Mouse (Mus musculus): ENCODE results near the gene Hist1h4d.

Hist1h4d gene

GRCm38 (mm10) chr13:23593051-23593770 is 11.8 kb downstream of the Hist1h4d start:
- DNase-seq (ENCODE audit: extremely low spot score): no peak

GRCm38 (mm10) chr13:23595185-23595584 is 13.8 kb downstream of the Hist1h4d start:
- DNase-seq (ENCODE audit: extremely low spot score): no peak

- DNase-seq (ENCODE audit: extremely low spot score): no peak
Observed at GRCm38 (mm10) chr13:23595622-23596372, 14.4 kb downstream of the Hist1h4d start.

GRCm38 (mm10) chr13:23597957-23598356 is 16.6 kb downstream of the Hist1h4d start:
- peak; percentile 74 for DNase-seq (ENCODE audit: extremely low spot score)

GRCm38 (mm10) chr13:23603182-23603699 is 21.8 kb downstream of the Hist1h4d start:
- no peak for DNase-seq (ENCODE audit: extremely low spot score)

- DNase-seq (ENCODE audit: extremely low spot score): no peak
Observed at GRCm38 (mm10) chr13:23604452-23604851, 23.1 kb downstream of the Hist1h4d start.

- DNase-seq (ENCODE audit: extremely low spot score): no peak
Observed at GRCm38 (mm10) chr13:23605052-23605451, 23.7 kb downstream of the Hist1h4d start.

- DNase-seq (ENCODE audit: extremely low spot score): no peak
Observed at GRCm38 (mm10) chr13:23609209-23609608, 27.8 kb downstream of the Hist1h4d start.

GRCm38 (mm10) chr13:23609844-23610243 is 28.4 kb downstream of the Hist1h4d start:
- DNase-seq (ENCODE audit: extremely low spot score): no peak

GRCm38 (mm10) chr13:23610393-23610792 is 29.0 kb downstream of the Hist1h4d start:
- no peak for DNase-seq (ENCODE audit: extremely low spot score)

- DNase-seq (ENCODE audit: extremely low spot score): no peak
Observed at GRCm38 (mm10) chr13:23611638-23612037, 30.2 kb downstream of the Hist1h4d start.

GRCm38 (mm10) chr13:23620056-23620732 is 38.8 kb downstream of the Hist1h4d start:
- DNase-seq (ENCODE audit: extremely low spot score): peak; percentile 21

- peak; percentile 91 for DNase-seq (ENCODE audit: extremely low spot score)
Observed at GRCm38 (mm10) chr13:23620733-23621531, 39.5 kb downstream of the Hist1h4d start, which contains the start of gene Hist1h2be. Hist1h2be (minus strand) TSS chr13:23621124.

GRCm38 (mm10) chr13:23621532-23622174 is 40.3 kb downstream of the Hist1h4d start:
- DNase-seq (ENCODE audit: extremely low spot score): no peak

GRCm38 (mm10) chr13:23622175-23622671 is 40.8 kb downstream of the Hist1h4d start, which contains the start of gene Hist1h1e:
Hist1h1e (minus strand) TSS chr13:23622558.
- DNase-seq (ENCODE audit: extremely low spot score): peak; percentile 96

GRCm38 (mm10) chr13:23622861-23623450 is 41.6 kb downstream of the Hist1h4d start:
- peak; percentile 33 for DNase-seq (ENCODE audit: extremely low spot score)

GRCm38 (mm10) chr13:23630653-23631052 is 49.3 kb downstream of the Hist1h4d start:
- DNase-seq (ENCODE audit: extremely low spot score): no peak

Data from embryo, embryonic 9.5 days (tissue).